Mouse (Mus musculus): Measurements from ENCODE around the gene Mb21d2.
A peak's percentile ranks its signal among the peaks of the same experiment; 100 is the strongest.

The Mb21d2 gene

GRCm38 (mm10) chr16:28902620-28903565 is 26.6 kb downstream of the Mb21d2 start:
- DNase-seq (ENCODE audit: low spot score), result no peak

GRCm38 (mm10) chr16:28899161-28899540 is 30.3 kb downstream of the Mb21d2 start:
- DNase-seq (ENCODE audit: low spot score), result no peak

- DNase-seq (ENCODE audit: low spot score), result no peak
Measured at GRCm38 (mm10) chr16:28898509-28899160, 30.8 kb downstream of the Mb21d2 start.

- DNase-seq (ENCODE audit: low spot score), result no peak
Measured at GRCm38 (mm10) chr16:28896571-28896970, 32.9 kb downstream of the Mb21d2 start.

DNA sequence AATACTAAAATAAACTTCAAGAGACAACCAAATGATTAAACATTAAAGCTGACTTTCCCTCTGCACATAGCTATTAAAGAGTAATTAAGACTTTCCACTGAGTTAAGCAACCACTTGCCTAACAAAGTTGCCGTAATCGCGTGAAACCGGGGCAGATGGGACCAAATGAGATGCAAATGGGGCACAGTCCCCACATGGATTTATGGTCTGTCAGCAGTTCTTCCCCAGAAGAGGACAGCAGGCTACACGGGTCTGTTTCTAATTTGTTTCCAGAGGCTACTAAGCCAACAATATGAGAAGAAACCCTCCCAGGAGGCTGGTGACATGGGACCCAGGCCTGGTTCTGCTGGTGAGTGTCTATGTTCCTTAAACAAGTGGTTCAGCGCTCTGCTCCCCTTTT is 34.6 kb downstream of the Mb21d2 start:
- DNase-seq (ENCODE audit: low spot score), result no peak

DNA sequence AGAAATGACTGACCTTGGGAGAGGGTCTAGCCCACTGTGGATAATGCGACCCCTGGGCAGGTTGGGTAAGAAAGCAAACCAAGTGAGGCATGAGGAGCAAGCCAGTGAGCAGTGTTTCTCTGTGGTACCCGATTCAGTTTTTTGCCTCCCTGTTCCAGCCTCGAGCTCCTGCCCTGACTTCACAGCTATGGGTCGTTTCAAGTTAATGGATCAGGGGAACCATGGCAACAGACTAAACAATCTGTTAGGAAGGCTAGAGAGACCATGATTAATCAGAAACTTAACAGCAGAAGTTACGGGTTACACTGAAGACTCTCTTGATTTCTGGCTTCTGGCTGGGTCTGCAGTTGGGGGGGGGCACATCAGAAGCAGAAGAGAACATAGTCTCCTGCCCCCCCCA is 36.2 kb downstream of the Mb21d2 start:
- no peak for DNase-seq (ENCODE audit: low spot score)

DNA sequence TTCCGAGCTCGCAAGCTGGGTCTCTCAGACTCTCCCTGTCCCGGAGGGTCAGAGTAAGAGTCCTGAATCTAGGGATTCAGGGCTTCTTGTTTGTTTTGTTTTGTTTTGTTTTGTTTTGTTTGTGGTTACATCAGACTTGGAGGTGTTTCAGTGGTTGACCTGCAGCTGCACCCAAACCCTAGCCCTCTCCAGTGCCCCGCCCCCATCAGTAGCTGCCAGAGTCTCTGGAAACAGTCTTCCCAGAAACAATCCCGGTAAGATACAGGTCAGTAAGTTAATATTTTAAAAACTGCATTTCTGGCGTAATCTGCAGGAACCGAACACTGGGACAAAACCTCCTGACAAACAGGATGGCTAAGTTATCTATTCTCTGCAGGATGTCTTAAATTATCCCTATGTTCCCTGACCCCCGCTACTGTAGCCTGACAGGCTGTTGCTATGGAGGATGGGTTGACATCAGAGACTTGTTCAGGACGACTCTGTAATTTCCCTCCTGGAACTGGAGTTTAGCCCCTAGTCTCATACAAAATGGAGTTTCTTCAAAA is 43.2 kb downstream of the Mb21d2 start:
- DNase-seq (ENCODE audit: low spot score), result no peak

DNA sequence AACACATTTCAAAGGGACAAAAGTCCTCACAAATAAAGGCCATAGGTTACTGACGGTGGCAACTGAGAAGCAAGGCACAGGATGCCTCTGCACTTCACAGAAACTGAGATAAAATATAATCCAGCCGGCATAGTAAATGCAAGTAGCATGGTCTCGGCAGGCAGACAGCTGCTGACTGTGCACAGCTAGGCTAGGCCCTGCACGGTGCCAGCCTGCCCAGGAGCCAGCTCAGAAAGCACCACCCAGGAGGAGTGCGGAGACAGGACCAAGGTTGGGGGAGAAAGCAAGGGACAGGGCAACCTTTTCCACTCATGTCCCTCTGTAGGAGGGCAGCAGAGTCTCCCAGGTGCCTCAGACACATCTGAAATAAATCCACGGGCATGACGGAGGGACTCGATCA is 44.0 kb downstream of the Mb21d2 start:
- DNase-seq (ENCODE audit: low spot score), result no peak

- DNase-seq (ENCODE audit: low spot score), result no peak
Measured at GRCm38 (mm10) chr16:28884661-28885060, 44.8 kb downstream of the Mb21d2 start.

- no peak for DNase-seq (ENCODE audit: low spot score)
Measured at GRCm38 (mm10) chr16:28883649-28884048, 45.8 kb downstream of the Mb21d2 start.

DNA sequence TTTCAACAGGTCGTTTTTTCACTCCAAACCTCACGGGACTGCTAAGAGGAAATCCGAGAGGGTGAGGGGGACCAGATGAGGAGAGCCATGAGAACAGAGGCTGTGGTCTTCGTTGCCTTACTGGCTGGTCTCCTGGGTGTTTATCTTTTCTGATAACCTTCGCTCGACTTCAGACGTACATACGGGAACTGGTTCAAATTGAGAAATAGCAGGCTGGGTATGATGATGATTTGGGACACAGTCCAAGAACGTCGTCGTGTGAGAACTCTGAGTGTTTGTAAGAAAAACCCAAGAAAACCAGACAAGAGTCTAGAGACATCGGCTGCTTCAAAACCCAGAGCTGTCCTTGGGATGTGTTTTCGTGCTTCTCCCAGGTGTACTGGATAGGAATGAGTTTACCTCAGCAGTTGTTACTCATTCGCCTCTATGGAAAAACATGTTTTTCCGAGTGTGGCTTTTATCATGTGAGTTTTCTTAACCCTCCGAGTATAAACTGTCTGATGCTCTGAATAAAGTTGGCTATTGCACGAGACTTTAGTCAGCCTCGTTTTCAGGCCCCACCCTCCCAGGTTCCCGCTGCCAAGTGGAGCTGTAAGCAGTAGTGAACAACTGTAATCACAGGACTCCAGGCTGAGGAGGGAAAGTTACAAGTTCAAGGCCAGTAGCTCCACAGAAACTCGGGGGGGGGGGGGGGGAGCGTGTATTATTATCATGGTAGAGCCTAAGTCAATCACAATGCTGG is 46.6 kb downstream of the Mb21d2 start:
- DNase-seq (ENCODE audit: low spot score), result no peak

- no peak for DNase-seq (ENCODE audit: low spot score)
Measured at GRCm38 (mm10) chr16:28881787-28882186, 47.7 kb downstream of the Mb21d2 start.

DNA sequence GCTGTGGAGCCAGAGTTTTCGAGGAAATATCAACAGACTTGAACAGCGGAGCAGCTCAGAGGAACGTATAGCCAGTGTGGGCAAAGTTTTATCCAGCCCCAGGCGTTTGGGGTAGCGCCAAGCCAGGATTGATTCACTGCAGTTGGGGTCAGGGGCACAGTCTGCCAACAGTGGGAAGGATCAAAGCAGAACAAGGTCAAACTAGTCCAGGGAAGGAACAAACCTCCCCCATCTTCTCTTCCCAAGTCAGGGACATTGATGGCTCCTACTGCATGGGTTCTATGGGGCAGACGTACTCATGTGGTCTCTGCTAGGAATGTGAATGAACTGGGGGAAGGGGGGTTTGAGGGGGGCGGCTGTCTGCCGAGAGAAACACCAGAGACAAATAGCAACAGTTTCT is 48.7 kb downstream of the Mb21d2 start:
- DNase-seq (ENCODE audit: low spot score), result peak; percentile 52

DNA sequence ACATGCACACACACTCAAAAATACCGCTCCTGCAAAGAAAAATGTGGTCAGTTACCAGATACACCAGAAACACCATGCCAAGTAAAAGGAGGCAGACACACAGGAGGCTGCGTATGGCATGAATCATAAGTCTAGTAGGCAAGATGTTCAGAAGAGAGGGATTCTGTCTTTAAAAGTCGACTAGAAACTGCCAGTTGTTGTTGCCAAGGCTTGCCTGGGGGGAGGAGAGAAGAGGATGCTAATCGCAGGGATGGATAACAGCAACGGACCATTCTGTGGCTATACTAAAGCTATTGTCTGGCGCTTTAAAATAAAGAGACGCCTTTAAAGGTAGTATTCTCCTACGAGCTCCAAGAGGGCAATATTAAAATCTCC is 49.2 kb downstream of the Mb21d2 start:
- DNase-seq (ENCODE audit: low spot score), result no peak

DNA sequence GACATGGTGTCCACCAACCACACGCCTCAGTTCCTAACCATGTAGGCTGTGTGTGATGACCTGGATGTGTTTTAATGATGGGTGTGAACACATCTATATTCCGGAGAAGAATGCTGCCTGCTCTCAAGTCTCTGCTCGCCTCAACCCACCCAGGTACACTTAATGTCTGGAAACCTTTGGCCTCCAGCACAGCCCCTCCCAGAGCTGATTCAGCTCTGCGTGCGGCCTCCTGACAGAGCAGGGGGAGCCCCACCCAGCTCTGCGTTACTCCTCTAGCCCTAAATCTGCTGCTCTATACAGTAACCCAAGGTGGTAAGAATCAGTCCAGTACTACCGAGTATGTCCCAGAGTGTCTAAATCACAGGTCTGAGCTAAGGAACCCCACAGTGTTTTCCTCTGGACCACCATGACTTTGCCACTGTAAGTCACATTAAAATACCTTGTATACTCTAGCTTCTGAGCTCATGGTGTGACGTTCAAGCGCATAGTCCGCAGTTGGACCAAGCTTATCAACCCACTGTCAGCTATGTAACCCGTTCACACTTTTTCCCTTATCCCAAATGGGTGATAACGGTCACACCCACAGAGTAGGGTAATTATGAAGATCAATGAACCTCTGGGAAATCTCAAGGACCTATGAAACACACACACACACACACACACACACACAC is 49.7 kb downstream of the Mb21d2 start:
- no peak for DNase-seq (ENCODE audit: low spot score)

- DNase-seq (ENCODE audit: low spot score), result no peak
Measured at GRCm38 (mm10) chr16:28877162-28877662, 52.3 kb downstream of the Mb21d2 start.

GRCm38 (mm10) chr16:28873404-28873895 is 56.0 kb downstream of the Mb21d2 start:
- no peak for DNase-seq (ENCODE audit: low spot score)

DNA sequence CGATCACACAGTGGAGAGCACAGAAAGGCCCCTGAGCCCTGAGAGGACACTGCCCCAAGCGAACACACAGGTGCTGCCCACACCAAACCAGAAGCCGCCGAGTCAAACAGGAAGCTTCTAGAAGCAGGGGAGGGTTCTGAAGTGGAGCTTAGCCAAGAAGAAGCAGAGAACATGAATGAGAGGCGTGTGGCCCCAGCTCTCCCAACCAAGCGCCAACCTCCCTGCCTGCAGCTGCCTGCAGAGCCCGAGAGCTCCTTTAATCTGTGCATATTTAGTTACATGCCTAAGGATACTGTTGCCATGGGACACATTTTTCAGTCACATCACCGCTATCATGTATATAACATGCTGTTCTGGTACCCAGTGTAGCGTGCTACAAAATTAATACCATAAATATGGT is 58.6 kb downstream of the Mb21d2 start:
- DNase-seq (ENCODE audit: low spot score), result peak; percentile 10

DNA sequence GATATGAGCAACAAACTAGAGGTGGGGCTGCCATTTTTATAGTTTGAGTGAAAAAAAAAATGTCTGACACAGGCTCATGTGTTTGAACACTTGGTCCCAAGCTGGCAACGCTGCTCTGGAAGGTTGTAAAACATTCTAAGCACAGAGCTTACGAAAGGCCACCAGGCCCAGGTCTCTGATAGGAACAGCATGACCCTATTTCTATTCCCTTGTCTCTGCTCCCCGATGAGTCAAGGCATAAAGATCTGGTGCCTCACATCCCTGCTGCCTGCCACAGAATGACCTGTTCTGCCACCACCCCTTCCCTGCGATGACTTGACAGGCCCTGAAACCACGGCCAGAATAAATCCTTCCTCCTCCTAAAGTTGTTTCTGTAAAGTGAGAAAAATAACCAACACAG is 59.0 kb downstream of the Mb21d2 start:
- DNase-seq (ENCODE audit: low spot score), result no peak

DNA sequence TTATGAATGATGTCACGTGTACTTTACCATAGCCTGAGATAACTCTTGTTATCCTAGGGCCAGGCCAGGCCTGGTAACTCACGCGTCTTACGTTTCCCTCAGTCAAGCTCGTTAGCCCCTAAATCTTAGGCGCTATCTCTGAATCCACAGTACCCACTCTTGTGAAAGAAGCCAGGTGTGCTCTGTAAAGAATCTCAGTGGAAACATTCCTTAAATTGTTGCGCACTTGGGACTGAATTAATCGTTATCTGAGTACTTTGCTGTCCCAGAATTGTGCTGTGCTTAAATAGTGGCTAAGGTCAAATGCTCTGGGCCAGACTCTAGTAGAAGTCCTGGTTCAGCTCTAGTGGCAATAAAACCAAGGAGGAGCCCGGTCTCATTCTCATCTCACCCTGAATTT is 60.6 kb downstream of the Mb21d2 start:
- DNase-seq (ENCODE audit: low spot score), result no peak

DNA sequence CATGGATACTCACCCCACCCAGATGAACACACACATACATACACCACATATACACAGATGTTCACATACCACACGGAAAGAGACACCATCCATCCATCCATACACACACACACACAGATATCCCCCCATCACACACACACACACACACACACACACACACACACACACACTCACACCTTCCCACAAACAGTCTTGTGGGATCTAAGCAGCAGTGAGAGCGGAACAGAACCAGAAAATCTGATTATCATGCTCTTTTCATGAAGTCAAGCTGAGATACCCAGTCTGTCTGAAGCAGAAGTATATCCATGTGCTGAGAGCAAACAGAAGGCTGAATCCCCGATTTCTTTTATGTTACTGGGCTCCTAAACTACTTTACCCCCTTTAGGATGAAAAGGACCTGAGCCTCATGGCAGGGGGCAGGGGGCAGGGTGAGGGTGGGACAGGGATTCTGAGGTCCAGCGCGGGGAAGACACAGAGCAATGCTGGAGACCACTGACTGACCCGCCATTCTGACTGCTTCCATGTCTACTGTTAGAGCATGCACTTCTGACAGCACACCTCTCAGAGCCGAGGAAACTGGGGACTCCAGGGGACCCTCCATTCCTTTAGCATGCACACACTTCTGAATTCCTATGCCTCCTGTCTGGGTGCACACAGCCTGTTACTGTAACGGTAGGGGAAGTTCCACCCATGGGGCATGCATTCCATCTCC is 62.7 kb downstream of the Mb21d2 start:
- DNase-seq (ENCODE audit: low spot score), result no peak
